ENCODE assay signal across 9 mouse cellular contexts in the genomic region with DNA sequence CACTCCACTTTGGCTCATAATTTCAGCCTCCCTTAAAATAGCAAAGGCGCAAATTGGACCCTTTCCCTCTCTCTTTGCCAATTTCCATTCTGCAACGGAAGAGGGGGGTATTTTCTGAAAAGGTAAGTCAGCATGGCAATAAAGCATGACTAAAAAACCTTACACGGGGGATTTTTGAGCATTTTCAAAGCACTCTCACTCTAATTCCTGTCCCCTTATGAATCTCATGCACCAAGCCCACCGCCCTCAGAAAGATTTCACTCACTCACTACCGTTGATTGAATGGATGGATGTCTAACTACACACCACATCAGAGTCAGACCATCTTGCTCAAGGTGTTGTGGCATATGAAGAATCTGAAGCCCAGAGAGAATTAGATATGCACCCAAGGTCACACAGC. TPM values are rescaled to one million over a fixed set of nuclear protein-coding genes. Genes with fewer than 3 reads are reported as not detected.
DNase-seq lines count a peak whose midpoint lies in the region; ATAC-seq and TF ChIP-seq lines count a peak whose summit lies in the region.
"Had no signal": no experiment of that assay in that cellular context is flagged by ENCODE, and none has a peak within 500 bp of the region (broad histone marks: within the 10 kb centered on the region; RNA-seq: fewer than 3 reads in every experiment).

A gene (minus strand): TSS at position 101 of the 400 bp plus-strand sequence.

- H3K36me3 ChIP-seq in spleen, adult 2 months (ENCODE audit: control insufficient read depth, insufficient read depth, low read length) = no peaks in the 10 kb centered on the region
- H3K36me3 ChIP-seq in limb, embryonic 14.5 days (ENCODE audit: control insufficient read depth, insufficient read depth, low read length) = no peaks in the 10 kb centered on the region

- no peak for TF ChIP-seq CTCF in spleen, adult 2 months (IDR thresholded peaks at IDR 0.05; ENCODE audit: extremely low read depth, insufficient read depth, insufficient read length, insufficient replicate concordance)

- H3K4me1 ChIP-seq in spleen, adult 2 months (ENCODE audit: control insufficient read depth, insufficient read depth, insufficient read length) = no peaks in the 10 kb centered on the region
- 0 out of 2 replicates have a peak, but pooled peaks cover 3% of the 10 kb centered on the region for H3K4me1 ChIP-seq in limb, embryonic 14.5 days (ENCODE audit: control insufficient read depth, insufficient read depth, low read length)

- no peaks in the 10 kb centered on the region for H3K9me3 ChIP-seq in limb, embryonic 14.5 days (ENCODE audit: control insufficient read depth, low read length)

- 32% methylated on average over 5 of the region's 5 CpGs for WGBS in spleen, adult 2 months
- WGBS in limb, embryonic 14.5 days = 26% methylated on average over 5 of the region's 5 CpGs

- H3K27me3 ChIP-seq in spleen, adult 2 months (ENCODE audit: control insufficient read depth, insufficient read depth, low read length) = no peaks in the 10 kb centered on the region
- H3K27me3 ChIP-seq in limb, embryonic 14.5 days (ENCODE audit: control insufficient read depth, insufficient read depth, low read length) = 0 out of 2 replicates have a peak, but pooled peaks cover 8% of the 10 kb centered on the region

- peak within 1 kb of the TSS; percentile 65 for H3K9ac ChIP-seq in limb, embryonic 14.5 days (ENCODE audit: low read depth, low read length, severe bottlenecking)

- peak within 1 kb of the TSS; percentile 77 for H3K4me2 ChIP-seq in limb, embryonic 14.5 days (replicated peaks; ENCODE audit: low read depth, low read length, severe bottlenecking)

- intact Hi-C loops in gastrocnemius, postnatal 14 days (cut with DNase I; ENCODE audit: low total_unique reads) = no loop called here

- ATAC-seq in limb, embryonic 14.5 days (ENCODE audit: low FRiP score, low read depth) = no peak

- TF ChIP-seq POLR2A in spleen, adult 2 months (IDR thresholded peaks at IDR 0.05; ENCODE audit: low read depth, low read length) = no peak
- TF ChIP-seq POLR2A in limb, embryonic 14.5 days (IDR thresholded peaks at IDR 0.05; ENCODE audit: borderline replicate concordance, extremely low read depth, insufficient read depth, insufficient read length) = no peak

- DNase-seq in gastrocnemius, postnatal 14 days = no peak
- DNase-seq in gastrocnemius, postnatal 25 days = no peak
- DNase-seq in spleen, adult 2 months (ENCODE audit: low read depth in 1 of 2, low spot score in 2 of 2) = no peak
- DNase-seq in spleen, adult 18-20 months = no peak
- no peak for DNase-seq in limb, embryonic 14.5 days (ENCODE audit: low spot score)
- no peak for DNase-seq in retina, embryonic 14.5 days (ENCODE audit: low spot score)
- DNase-seq in embryo, embryonic 10.5 days (ENCODE audit: low spot score) = no peak
- no peak for DNase-seq in cerebellum, adult 9-10 months
- DNase-seq: B cell, adult 2 months had no signal

- H3K4me3 ChIP-seq in spleen, adult 2 months (ENCODE audit: extremely low read depth, insufficient read depth, insufficient read length) = peak within 1 kb of the TSS; percentile 30
- H3K4me3 ChIP-seq in limb, embryonic 14.5 days (replicated peaks; ENCODE audit: low read length) = peak within 1 kb of the TSS; percentile 54

- H3K27ac ChIP-seq in spleen, adult 2 months (ENCODE audit: insufficient read depth, low read length) = no peak within 1 kb of the TSS
- H3K27ac ChIP-seq in limb, embryonic 14.5 days (replicated peaks; ENCODE audit: low read depth, low read length) = peak within 1 kb of the TSS; percentile 26; the same call in 1 of the 2 replicates

RNA-seq across cellular contexts. Expression of the gene that starts here (rescaled TPM):
- 10 to 100 TPM; 11.7 to 20.9 TPM for total RNA-seq in gastrocnemius, postnatal 14 days (2021)
- 1 to 10 TPM; 4.0 to 4.4 TPM for total RNA-seq in gastrocnemius, postnatal 25 days (2021)
- 25.0 and 26.3 TPM in 2 replicates for polyA plus RNA-seq in spleen, adult 2 months (2012; rRNA removed)
- 19.3 and 27.7 TPM in 2 replicates for polyA plus RNA-seq in limb, embryonic 14.5 days (2012; rRNA removed)
- 27.0 and 29.7 TPM in 2 replicates for polyA plus RNA-seq in limb, embryonic 14.5 days (2014; fragmentation: Nextera tagmentation; extraction: Ambion mirVana)
